Mouse (Mus musculus) myocyte (in vitro differentiated cells): ENCODE results near the gene Pid1. TPM values are rescaled to one million over a fixed set of nuclear protein-coding genes. Genes with fewer than 3 reads are reported as not detected.

Experiments
- H3K27me3 ChIP-seq: one replicate; pipeline ENCODE4 v1.6.1; 2011; ENCODE audit not compliant: control insufficient read depth, insufficient read depth, insufficient read length
- H3K36me3 ChIP-seq: one replicate; pipeline ENCODE4 v1.6.1; 2011; ENCODE audit not compliant: control insufficient read depth, insufficient read depth
- H3K4me2 ChIP-seq: one replicate; pipeline ENCODE4 v1.6.1; 2011; ENCODE audit warnings: low read depth, control low read depth
- H3K4me3 ChIP-seq: one replicate; pipeline ENCODE4 v1.5.1; 2011; ENCODE audit warnings: mild to moderate bottlenecking, control low read depth, moderate library complexity
- H3K79me2 ChIP-seq: one replicate; pipeline ENCODE4 v1.6.1; 2011; ENCODE audit not compliant: control insufficient read depth, insufficient read depth
- H3ac ChIP-seq: one replicate; pipeline ENCODE4 v1.6.1; 2011; ENCODE audit not compliant: control insufficient read depth, insufficient read length
- CEBPB ChIP-seq: IDR thresholded peaks from 2 replicates; pipeline ENCODE4 v1.6.1; 2011; ENCODE audit warnings: mild to moderate bottlenecking, moderate library complexity; ENCODE audit not compliant: poor library complexity, insufficient read depth, severe bottlenecking
- E2F4 ChIP-seq: IDR thresholded peaks from one replicate; pipeline ENCODE4 v1.6.1; 2011; ENCODE audit warnings: mild to moderate bottlenecking, control low read depth, moderate library complexity; ENCODE audit not compliant: insufficient read depth
- MAX ChIP-seq: IDR thresholded peaks from one replicate; pipeline ENCODE4 v1.6.1; 2011; ENCODE audit warnings: low read depth, mild to moderate bottlenecking, control low read depth
- MYOD1 ChIP-seq, 3 experiments: IDR thresholded peaks; one replicate each; pipeline ENCODE4 v1.6.1; 2011; ENCODE audit warnings: control low read depth in 2 of 3, low read depth in 2 of 3, mild to moderate bottlenecking in 2 of 3, moderate library complexity in 1 of 3; ENCODE audit not compliant: insufficient read length in 2 of 3, control insufficient read depth in 1 of 3
- MYOG ChIP-seq, 3 experiments: IDR thresholded peaks; one replicate each; pipeline ENCODE4 v1.6.1; 2011; ENCODE audit warnings: control low read depth in 2 of 3, low read depth in 2 of 3, mild to moderate bottlenecking in 2 of 3; ENCODE audit not compliant: insufficient read length in 2 of 3, control insufficient read depth in 1 of 3, insufficient read depth in 1 of 3
- POLR2A ChIP-seq: IDR thresholded peaks from one replicate; pipeline ENCODE4 v1.6.1; 2011; ENCODE audit warnings: low read depth, mild to moderate bottlenecking, control low read depth, moderate library complexity; ENCODE audit not compliant: insufficient read length
- POLR2AphosphoS2 ChIP-seq: IDR thresholded peaks from one replicate; pipeline ENCODE4 v1.6.1; 2011; ENCODE audit warnings: low read depth, control low read depth; ENCODE audit not compliant: insufficient read length
- REST ChIP-seq: IDR thresholded peaks from one replicate; pipeline ENCODE4 v1.6.1; 2011; ENCODE audit warnings: mild to moderate bottlenecking, control low read depth, moderate library complexity; ENCODE audit not compliant: insufficient read depth, insufficient read length
- SRF ChIP-seq: IDR thresholded peaks from one replicate; pipeline ENCODE4 v1.6.1; 2011; ENCODE audit warnings: low read depth; ENCODE audit not compliant: control insufficient read depth, insufficient read length
- TCF12 ChIP-seq: IDR thresholded peaks from one replicate; pipeline ENCODE4 v1.6.1; 2011; ENCODE audit warnings: mild to moderate bottlenecking, control low read depth; ENCODE audit not compliant: poor library complexity, insufficient read depth, severe bottlenecking
- TCF3 ChIP-seq: IDR thresholded peaks from one replicate; pipeline ENCODE4 v1.6.1; 2011; ENCODE audit warnings: low read depth, control low read depth; ENCODE audit not compliant: insufficient read length
- USF1 ChIP-seq: IDR thresholded peaks from one replicate; pipeline ENCODE4 v1.6.1; 2011; ENCODE audit warnings: low read depth, mild to moderate bottlenecking, control low read depth, moderate library complexity
- polyA plus RNA-seq: library from polyadenylated mRNA; unstranded; fragments of >200 nt; fragmentation: generic; extraction: Trizol; gene quantifications from one replicate; pipeline ENCODE4 v1.2.1, GENCODE M21; 2012; ENCODE audit warnings: missing spikeins

The Pid1 gene
- 0.24 TPM for polyA plus RNA-seq

GRCm38 (mm10) chr1:84363967-84364366, at the start of gene Pid1:
Pid1 (minus strand) TSS chr1:84364180.
- H3K4me2 ChIP-seq = peak within 1 kb of the TSS; percentile 39
- H3K27me3 ChIP-seq = no peaks in the 10 kb centered on the region
- H3ac ChIP-seq = no peak within 1 kb of the TSS
- no peaks in the 10 kb centered on the region for H3K79me2 ChIP-seq
- no peak within 1 kb of the TSS for H3K4me3 ChIP-seq
- no peaks in the 10 kb centered on the region for H3K36me3 ChIP-seq
- TF ChIP-seq MYOG (IDR thresholded peaks at IDR 0.05; ENCODE audit: control insufficient read depth in 1 of 3, insufficient read depth in 1 of 3, insufficient read length in 2 of 3, low read depth in 2 of 3) (peak in 2 of 3 experiments; percentile 36 to 79), USF1 (no peak), POLR2A (no peak), SRF (no peak), TCF12 (peak; percentile 44), POLR2AphosphoS2 (no peak), REST (no peak), TCF3 (peak; percentile 45), MYOD1 (IDR thresholded peaks at IDR 0.05; ENCODE audit: control insufficient read depth in 1 of 3, insufficient read length in 2 of 3, low read depth in 2 of 3) (peak in 2 of 3 experiments; percentile 71 to 92), MAX (no peak), CEBPB (no peak), E2F4 (no peak)

GRCm38 (mm10) chr1:84409514-84409913, 45.5 kb upstream of the Pid1 start:
- TF ChIP-seq TCF12 (no peak), MAX (no peak), SRF (no peak), MYOG (IDR thresholded peaks at IDR 0.05; ENCODE audit: control insufficient read depth in 1 of 3, insufficient read depth in 1 of 3, insufficient read length in 2 of 3, low read depth in 2 of 3) (no peak), MYOD1 (IDR thresholded peaks at IDR 0.05; ENCODE audit: control insufficient read depth in 1 of 3, insufficient read length in 2 of 3, low read depth in 2 of 3) (no peak)
- H3K27me3 ChIP-seq = no peaks in the 10 kb centered on the region
- no peak overlapping the region for H3K4me2 ChIP-seq
- H3ac ChIP-seq = no peak overlapping the region
- no peaks in the 10 kb centered on the region for H3K36me3 ChIP-seq
- H3K79me2 ChIP-seq = no peaks in the 10 kb centered on the region
- H3K4me3 ChIP-seq = no peak overlapping the region

- no peaks in the 10 kb centered on the region for H3K27me3 ChIP-seq
- TF ChIP-seq MAX (no peak), CEBPB (no peak), TCF12 (no peak), E2F4 (no peak), MYOD1 (IDR thresholded peaks at IDR 0.05; ENCODE audit: control insufficient read depth in 1 of 3, insufficient read length in 2 of 3, low read depth in 2 of 3) (no peak), USF1 (no peak), REST (no peak), TCF3 (no peak), MYOG (IDR thresholded peaks at IDR 0.05; ENCODE audit: control insufficient read depth in 1 of 3, insufficient read depth in 1 of 3, insufficient read length in 2 of 3, low read depth in 2 of 3) (no peak), SRF (no peak), POLR2AphosphoS2 (no peak), POLR2A (no peak)
- no peak overlapping the region for H3ac ChIP-seq
Measured at GRCm38 (mm10) chr1:84408873-84409272, 44.9 kb upstream of the Pid1 start.

GRCm38 (mm10) chr1:84406891-84407290, 42.9 kb upstream of the Pid1 start:
- Histone ChIP-seq H3K4me3 (no peak overlapping the region), H3K36me3 (no peaks in the 10 kb centered on the region), H3K4me2 (peak overlapping the region; percentile 72), H3K79me2 (no peaks in the 10 kb centered on the region), H3ac (no peak overlapping the region), H3K27me3 (no peaks in the 10 kb centered on the region)
- TF ChIP-seq CEBPB (peak; percentile 99), SRF (no peak), REST (no peak), MYOG (IDR thresholded peaks at IDR 0.05; ENCODE audit: control insufficient read depth in 1 of 3, insufficient read depth in 1 of 3, insufficient read length in 2 of 3, low read depth in 2 of 3) (no peak), E2F4 (no peak), POLR2AphosphoS2 (no peak), TCF12 (no peak), TCF3 (no peak), MYOD1 (IDR thresholded peaks at IDR 0.05; ENCODE audit: control insufficient read depth in 1 of 3, insufficient read length in 2 of 3, low read depth in 2 of 3) (no peak), POLR2A (peak; percentile 34), MAX (no peak), USF1 (no peak)

More at GRCm38 (mm10) chr1:84408873-84409272, 44.9 kb upstream of the Pid1 start:
- Histone ChIP-seq H3K4me2 (no peak overlapping the region), H3K4me3 (no peak overlapping the region), H3K79me2 (no peaks in the 10 kb centered on the region), H3K36me3 (no peaks in the 10 kb centered on the region)
